Mouse (Mus musculus) kidney, adult 18-20 months (tissue): ENCODE measurements at regions not wholly inside any gene's neighbourhood (a gene's known extent, or its start where the extent isn't known, plus 50 kb on each side); places are given as distances from the start of the nearest gene placed in this dataset.

ENCODE experiments used
- DNase-seq: peaks from one replicate; pipeline ENCODE4 v3.0.0; 2021

DNA sequence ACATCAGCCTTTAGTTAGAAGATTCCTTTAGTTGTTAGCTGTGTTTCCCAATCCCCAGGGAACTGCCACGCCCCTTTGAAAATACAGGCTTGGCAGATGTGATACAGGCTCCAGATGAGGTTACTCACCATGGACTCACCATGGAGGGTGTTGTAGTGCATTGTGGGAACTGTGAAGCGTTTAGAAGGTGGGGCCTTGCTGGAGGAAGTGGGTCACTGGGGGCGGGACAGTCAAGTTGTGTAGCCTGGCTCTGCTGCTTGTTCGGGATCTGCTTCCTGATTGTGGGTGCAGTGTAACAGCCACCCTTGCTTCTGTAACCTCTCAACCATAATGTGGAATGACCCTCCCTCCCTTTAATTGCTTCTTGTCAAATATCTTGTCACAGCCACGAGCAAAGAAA is 287.7 kb downstream of the Cdh26 start:
- DNase-seq, result no peak

DNA sequence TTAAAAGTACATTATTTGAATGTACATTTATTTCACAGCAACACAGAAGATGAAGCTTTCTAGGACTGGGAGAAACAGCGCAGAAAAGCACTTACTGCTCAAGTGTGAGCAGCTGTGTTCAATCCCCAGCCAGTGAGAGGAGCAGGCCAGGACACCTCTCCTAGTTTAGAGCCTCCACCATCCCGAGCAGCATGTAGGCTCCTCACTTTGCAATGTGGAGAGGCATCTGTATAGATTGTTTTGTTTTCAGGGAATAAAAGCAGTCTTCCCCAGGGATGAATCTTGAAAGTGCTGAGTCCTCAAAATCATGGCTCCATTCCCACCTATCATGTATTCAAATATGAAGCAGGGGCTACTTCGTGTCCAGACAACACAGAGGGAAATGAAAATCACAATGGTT is 293.1 kb downstream of the Cdh26 start:
- DNase-seq, result no peak

DNA sequence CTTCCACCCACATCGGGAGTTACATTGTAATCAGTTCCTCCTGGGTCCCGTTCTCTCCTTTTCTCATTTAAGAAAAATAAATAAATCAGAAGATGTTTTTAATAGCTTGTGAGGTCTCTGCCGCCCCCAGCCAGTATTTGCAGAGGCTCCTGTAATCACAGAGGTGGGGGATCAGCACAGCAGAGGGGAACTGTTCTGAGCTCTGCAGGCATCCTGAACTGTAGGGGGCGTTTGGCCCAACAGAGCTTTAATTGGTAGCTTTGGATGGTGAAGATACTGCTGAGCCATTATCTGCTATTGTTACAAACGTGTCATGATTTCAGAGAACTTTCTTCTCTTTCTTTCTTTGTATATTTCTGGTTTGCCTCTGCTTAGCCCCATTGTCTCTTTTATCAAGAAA is 293.9 kb downstream of the Cdh26 start:
- DNase-seq, result no peak

DNA sequence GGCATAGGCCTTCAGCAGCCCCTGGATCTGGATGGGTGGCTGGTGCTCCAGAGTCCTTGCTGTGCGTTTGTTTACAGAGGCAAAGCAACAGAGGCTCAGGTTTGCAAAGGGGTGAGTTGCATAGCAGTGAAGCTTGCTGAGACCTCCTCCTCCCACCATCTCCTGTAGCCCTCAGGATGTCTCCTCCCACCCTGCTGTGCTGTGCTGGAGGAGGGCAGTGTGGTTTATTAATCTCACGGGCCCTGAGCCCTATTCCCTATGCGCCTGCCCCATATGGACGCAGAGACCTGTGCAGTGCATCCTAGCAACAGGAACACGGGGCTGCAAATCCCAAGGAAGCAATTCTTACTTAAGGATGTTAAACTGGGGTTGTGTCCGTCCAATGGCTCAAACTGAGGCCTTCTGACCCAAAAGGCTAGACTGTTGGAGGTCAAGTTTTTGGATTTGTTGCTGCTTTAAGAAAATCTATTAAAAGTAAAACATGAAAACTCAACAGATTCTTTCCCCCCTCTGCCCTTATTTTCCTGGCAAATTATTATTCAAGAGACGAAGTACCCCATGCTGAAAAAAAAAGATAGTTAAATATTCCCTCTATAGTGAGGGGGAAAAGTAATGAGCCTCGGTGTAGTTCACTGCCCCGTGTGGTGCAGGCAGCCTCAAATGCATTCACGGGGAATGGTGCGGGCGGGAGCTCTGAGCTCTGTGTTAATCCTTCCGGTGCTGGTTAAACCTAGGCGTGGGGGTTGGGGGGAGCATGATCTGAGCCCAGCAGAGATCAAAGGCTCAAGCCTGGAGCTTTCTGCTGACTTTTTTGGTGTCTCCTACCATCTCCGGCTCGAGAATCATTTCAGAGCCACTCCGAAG is 297.8 kb downstream of the Cdh26 start:
- no peak for DNase-seq

DNA sequence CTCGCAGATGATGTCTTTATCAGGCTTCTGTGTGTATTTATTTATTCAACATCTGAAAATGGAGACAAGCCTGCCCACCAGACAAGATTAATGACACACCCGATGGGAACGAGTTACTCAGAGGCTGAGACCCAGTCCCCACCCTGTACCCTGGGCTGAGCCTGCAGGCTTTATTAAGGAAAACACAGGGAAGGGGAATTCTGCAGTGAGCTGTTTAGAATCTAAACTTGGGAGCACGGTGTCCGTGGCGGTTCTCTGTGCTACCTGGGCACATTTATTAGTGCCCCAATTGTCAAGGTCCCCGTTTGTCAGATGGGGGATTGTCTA is 298.4 kb downstream of the Cdh26 start:
- no peak for DNase-seq

DNA sequence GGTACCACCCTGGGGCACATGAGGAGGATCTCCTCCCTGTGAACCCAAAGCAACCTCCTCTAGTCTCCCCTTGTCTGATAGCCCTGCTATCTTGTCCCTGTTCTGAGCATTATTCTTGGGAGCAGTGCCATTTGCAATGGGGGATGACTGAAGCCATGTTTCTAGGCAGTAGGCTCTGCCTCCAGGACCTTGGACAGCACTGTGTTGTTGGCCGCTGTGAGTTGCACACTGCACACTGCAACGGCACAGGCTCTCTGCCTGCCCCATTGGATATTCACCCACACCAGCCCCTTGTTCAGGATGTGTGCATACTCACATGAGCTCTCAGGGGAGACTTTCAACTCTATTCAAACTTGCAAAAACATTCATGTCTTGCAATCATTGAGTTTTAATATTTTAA is 304.8 kb downstream of the Cdh26 start:
- DNase-seq, result no peak

DNA sequence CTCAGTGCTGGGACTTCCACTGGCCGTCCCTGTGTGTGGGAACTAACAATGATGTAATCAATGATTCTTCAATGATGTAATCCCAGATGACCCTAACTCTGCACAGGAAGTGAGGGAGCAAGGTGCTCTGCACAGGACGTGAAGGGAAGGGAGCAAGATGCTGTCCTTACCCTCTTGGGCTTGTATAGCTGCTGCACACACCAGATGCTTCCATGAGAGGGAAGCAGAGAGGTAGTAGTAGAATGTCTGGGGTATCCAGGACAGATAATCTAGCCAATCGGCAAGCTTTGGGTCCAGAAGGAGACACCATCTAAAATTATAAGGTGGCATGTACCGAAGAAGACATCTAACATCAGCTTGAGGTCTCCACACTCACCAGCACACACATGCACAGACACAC is 314.3 kb downstream of the Cdh26 start:
- no peak for DNase-seq

DNA sequence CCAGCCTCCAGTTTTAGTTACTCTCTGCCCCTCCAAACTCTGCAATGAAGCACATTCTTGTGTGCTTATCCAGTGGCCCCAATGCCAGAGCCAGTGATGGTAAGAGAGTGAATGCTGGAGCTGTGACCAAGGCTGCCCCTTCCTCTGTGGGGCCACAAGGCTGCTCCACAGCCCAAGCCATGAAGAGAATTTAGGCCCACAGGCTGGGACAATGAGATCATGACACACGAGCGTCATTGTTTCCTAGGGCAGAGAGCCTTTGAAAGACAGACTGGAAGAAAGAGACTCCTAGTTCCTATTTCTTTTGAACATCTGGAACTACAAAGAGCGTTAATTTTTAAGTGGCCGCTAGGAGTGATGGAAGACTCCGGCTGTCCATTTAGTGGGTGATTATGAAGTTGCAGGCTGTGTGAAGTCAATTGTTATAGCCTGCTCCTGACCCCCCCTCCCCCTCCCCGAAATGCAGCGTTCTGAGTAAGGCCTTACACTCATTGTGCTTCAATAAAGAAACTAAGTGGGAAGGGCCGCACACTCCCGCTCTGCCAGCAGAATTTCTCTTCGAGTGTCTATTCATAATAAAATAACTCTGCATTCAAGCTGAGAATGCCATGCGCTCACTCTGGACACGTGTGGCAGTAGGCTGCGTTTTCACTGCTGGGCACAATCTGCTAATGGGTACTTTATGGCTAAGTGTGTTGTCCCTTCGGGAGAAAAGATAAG is 315.1 kb downstream of the Cdh26 start:
- DNase-seq, result no peak

DNA sequence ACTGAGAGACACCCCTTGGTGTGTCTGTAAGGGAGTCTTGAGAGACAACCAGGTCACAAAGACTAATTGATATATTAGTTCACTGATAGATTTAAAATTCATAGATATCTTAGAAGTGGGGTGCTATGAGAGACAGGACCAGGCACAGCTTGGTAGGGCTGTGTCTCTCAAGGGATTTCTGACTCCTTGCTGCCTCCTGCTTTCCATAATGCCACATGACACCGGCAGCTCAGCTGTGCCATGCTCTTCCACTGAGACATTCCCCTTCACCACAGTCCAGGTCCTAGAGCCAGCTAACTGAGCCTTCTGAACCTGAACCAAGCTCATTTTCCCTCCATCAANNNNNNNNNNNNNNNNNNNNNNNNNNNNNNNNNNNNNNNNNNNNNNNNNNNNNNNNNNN is 320.9 kb downstream of the Cdh26 start:
- no peak for DNase-seq

DNA sequence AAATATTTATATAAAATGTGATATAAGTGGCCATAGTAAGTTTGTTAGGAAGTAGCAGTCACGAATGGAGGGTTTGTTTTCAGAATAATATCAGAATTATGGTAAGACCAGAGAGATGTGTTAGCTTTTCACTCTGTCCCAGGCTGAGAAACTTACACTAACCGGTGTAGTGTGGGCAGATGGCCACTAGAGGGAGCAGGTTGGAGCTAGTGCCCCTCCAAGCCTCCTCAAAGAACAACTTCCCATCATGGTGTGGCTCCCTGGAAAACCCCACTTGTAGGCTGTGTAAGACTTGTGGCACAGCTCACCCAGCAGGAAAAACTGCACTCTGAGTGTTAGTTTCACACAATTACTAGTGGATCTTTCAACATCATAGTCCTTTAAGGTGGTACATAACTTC is 328.0 kb downstream of the Cdh26 start:
- peak; percentile 70 for DNase-seq

DNA sequence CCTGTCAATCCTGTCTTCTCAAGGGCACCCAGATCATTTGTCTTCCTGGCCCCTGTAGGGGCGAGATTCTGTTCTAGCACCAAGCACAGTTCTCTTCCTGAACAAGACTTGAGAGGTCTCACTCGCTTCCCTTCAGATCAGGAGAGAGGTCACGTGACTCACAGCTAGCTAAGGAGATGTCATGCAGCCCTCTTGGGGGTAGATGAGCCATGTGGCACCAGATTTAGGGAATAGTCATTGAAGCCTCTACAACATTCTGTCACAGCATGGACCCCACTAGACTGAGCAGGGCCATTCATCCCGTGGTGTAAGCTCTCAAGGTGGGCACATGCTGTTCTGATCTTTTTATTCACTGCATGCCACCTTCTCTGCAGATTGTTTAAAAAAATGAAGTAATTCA is 338.2 kb downstream of the Cdh26 start:
- DNase-seq, result no peak

DNA sequence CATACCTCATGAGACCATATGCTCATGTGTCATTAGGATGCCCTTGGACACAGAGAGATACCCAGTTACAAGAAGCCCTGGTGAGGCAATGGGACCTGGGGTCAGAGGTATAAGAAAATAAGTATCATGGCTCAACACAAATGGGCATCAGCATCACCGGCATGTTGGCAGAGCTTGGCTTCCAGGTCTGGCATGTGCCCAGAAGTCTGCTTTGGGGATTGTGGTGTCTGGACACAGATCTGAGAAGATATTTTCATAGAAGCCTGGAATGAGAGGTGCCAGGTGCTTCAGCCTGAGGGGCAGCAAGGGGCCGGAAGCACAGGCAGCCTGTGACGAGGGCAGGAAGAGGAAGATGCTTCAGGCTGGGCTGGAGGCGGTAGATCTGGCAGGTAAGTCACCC is 338.7 kb downstream of the Cdh26 start:
- DNase-seq, result no peak

DNA sequence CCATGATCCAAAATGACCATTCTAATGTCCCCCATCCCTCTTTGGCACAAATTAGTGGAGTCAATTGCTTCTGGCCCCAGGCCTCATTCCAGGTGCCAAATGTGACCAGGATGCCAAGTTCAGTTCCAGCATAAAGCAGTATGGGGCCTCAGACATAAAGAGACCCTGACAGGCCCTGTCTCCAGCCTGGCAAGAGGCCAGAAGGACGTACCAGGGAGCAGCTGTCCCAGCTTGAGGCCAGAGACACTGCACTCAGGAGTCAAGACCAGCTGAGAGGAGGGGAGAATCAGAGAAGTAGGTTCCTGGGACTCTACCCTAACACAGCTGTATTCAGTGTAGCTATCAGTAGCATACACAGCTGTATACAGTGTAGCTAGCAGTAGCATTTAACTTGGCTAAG is 341.1 kb downstream of the Cdh26 start:
- no peak for DNase-seq

DNA sequence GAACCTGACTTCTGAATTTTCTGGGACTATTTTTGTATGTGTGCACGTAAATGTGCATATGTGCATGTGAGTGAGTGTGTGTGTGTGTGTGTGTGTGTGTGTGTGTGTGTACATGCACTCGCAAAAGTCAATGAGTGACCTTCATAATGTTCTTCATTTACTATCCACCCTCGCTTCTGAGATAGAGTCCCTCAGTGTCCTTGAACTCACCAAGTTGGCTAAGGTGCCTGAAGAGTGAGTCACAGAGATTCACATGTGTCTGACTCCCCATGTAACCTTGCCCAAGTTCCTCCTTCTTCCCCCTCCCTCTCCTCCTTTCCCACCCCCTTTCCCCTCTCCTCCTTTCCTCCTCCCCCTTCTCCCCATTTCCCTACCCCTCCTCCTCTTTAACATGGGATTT is 341.6 kb downstream of the Cdh26 start:
- DNase-seq, result no peak

DNA sequence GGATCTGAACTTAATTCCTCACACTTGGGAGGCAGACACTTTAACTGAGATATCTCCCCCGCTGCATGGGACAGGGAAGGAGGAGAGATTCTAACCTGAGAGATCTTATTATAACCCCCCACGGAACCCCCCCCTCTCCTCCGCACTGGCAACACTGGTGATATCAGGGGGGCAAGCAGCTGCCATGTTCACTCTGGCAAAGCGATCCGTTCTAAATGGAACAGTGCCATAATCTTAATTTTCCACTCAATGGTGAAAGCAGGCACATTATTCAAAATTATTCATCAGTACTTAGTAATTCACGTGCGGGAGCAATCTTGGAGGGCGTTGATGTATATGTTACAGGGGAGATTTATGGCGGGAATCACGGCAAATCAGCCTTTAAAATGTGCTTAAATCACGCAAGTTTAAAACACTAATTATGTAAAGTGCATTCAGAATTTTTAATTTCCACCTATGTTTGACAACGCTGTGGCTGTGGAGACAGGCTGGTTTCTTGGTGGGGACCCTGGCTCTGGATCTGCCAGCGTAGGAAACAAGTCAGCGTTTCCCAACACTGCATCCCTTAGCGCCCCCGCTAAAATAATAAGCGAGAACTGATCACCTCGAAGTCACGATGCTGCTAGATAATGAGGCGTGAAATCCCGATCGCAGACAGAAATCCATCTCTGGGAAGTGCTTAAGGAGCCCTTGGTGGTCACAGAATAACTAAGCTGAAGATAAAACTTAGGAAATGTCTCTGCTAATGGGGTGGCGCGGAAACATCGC is 354.7 kb downstream of the Cdh26 start:
- DNase-seq, result no peak

DNA sequence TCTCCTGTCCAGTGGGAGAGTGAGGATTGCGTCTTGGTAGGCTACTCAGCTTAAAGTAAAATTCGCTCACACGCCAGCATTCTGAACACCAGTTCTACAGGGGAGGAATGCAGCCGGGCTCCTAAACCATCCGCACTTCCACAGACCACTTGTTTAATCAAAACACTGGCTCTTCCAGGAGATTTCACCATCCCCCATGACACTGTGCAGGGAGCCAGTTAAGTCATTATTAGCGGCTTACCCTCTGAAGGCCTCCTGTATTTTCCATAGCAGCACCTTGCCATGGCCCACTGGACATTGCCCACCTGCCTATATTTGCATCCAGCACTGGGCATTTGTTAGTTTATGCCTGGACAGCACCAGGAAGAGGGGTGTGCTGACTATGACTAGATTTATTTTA is 355.5 kb downstream of the Cdh26 start:
- DNase-seq, result no peak

DNA sequence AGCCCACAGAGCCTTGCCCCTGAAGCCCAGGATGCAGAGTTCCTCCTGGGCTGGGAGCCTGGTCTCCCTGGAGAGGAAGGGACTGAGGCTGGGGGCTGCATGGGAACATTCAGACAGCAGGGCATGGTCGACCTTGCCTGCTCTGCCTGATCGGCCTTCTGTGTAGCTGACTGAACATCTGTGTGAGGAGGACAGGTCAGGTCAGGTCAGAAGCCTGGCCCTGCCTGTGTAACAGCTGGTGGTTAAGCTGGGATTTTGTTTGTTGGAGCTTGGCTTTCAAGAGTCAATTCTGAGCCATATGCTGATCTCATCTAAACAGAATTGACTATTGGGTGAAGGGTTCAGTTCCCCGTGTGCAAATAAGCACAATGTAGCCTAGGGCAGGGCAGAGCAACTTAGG is 365.5 kb downstream of the Cdh26 start:
- no peak for DNase-seq

DNA sequence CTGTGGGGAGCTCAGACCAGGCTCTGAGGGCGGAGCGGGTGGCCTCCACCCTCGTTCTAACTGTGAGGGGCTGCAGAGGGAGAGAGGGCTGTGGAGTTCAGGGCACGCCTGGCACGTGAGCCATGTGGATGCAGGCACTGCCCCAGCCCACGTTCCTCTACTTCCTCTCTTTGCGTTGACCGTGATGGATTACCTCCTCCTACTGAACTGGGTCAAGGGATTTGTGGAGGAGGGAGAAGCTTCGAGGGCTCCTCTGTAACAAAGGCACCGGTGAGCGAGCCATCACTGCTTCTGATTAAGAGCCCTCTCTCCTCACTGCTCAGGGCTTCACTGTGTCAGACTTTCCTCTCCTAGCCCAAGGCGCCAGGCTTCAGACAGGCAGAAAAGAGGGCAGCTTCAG is 371.1 kb downstream of the Cdh26 start:
- DNase-seq, result no peak

DNA sequence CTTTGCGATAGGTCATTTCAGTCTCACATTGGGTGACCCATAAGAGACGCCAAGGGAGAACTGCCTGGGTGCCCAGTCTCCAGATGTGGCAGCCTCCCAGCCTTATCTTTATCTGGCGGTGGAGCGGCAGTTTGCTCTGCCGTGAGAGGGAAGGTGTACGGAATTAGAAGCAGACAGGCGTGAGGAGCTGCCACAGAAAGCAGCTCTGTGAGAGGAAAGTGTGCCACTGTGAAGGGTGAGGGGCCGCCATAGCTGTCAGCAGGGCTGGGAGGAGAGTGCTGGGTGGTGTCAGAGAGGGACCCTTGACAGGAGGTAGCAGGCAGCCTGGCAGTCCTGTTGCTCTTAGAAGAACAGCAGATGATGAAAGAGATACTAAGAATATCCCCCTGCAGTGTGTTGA is 375.0 kb downstream of the Cdh26 start:
- no peak for DNase-seq

DNA sequence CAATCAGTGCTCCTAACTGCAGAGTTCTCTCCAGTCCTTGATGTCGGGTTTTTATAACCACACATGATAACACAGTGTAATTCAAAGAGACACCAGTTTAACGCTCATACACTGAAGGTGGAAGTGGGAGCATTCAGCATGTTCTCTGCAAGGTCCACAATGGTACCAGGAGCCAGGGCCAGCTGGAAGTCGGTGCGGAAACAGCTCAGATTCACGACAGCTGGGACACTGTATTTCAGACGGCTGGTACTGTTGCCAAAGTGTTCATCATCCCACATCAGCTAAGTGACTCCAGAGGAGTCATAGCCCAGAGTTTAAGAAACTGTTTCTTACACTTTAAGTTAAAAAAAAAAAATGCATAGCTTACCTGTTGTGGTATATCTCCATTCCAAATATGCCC is 391.2 kb downstream of the Cdh26 start:
- no peak for DNase-seq

DNA sequence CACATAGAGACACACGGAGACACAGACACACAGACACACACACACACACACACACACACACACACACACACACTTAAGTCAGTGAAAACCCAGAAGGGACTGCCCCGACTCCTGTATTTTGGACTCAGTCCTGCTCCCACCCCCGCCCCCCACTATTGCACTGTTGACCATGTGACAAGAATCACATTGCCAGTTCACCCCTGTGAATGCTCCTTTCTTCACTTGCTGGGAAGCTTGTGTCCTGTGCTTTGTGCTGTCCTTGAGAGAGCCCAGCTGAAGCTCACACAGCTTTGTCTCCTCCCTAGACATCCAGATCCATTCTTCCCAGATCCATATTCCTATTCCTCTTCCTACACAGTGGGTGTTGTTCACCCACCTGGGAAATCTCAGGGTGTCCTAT is 400.0 kb downstream of the Cdh26 start:
- no peak for DNase-seq

DNA sequence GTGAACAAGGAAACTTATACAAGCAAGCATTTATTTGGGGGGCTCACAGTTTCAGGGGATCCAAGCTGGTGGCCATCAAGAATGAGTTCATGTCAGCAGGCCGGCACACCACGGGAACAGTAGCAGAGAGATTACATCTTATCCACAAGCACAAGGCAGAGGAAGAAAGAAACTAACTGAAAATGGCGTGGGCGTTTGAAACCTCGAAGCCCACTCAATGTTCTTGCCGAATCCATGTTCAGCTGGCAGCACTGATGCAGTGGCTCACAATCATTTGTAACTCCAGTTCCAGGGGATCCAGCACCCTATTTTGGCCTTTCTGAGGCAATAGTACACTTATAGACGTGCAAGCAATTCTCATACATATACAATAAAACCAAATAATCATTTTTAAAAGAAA is 404.7 kb downstream of the Cdh26 start:
- no peak for DNase-seq

DNA sequence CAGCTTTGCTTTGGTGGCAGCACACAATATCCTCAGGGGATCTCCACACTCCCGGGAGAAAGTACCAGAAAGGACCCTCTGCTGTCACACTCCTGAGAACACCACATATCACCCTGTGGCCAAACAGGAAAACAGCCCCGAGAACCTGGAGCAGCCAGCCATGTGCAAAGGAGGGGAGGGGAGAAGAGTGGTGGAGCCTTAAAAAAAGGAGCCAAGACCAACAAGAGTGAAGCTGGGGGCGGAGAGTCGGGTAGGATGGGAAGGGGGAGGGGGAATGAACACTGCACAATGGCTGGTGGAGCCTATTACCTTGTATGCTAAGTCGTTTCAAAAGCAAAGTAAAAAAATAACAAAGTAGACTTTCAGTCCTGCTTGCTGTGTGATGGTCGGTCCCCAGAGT is 408.2 kb downstream of the Cdh26 start:
- no peak for DNase-seq

DNA sequence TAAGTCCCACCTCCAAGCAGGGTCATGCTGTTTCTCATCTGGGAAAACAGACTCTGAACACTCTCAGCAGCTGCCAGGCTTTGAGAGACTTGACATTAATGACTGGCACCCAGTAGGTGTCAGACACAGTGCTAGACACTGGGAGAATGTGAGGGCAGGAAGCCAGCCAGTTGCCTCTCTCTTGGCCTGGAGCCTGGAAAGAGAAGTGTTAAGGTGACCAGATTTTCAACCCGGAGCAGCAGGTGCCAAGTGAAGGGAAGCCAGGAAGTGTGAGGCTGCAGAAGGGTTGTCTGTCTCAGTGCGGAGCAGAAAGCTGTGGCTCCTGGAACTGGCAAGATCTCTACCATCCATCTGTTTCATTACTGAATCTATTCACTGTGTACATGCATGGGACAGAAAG is 410.6 kb downstream of the Cdh26 start:
- DNase-seq, result peak; percentile 29
